Mouse (Mus musculus) skeletal muscle tissue, postnatal 0 days (tissue): ENCODE measurements around the gene Hist2h2ab. TPM values are rescaled to one million over a fixed set of nuclear protein-coding genes. Genes with fewer than 3 reads are reported as not detected.

ENCODE experiments used
- microRNA-seq, 2 experiments: library from miRNA; unstranded; fragments of <30 nt; microRNA quantifications; one replicate each; pipeline ENCODE4; 2016
- polyA plus RNA-seq: library from polyadenylated mRNA; unstranded; fragments of >200 nt; fragmentation: Nextera tagmentation; extraction: Ambion mirVana; gene quantifications from 2 replicates; pipeline ENCODE4 v1.2.1, GENCODE M21; 2015

Hist2h2ab gene
- polyA plus RNA-seq, result 0.63 TPM in 1 of 2 replicates, not detected in the other

GRCm38 (mm10) chr3:96219661-96220130, at the start of gene Hist2h2ab, which contains the start of gene Bola1:
TSS of gene Hist2h2ab (plus strand) at chr3:96219865.
TSS of gene Bola1 (minus strand) at chr3:96219709.

GRCm38 (mm10) chr3:96172197-96173178, 47.2 kb upstream of the Hist2h2ab start, which contains the start of gene Sf3b4:
TSS of gene Sf3b4 (plus strand) at chr3:96172332.

GRCm38 (mm10) chr3:96180727-96181477, 38.8 kb upstream of the Hist2h2ab start, which contains the start of gene Sv2a:
TSS of gene Sv2a (plus strand) at chr3:96181151.

GRCm38 (mm10) chr3:96220765-96221639, 1.3 kb downstream of the Hist2h2ab start, which contains the start of the genes Hist2h2ac and Hist2h2be:
TSS of gene Hist2h2ac (minus strand) at chr3:96220880.
TSS of gene Hist2h2be (plus strand) at chr3:96221119.

GRCm38 (mm10) chr3:96238954-96239793, 19.5 kb downstream of the Hist2h2ab start, which contains the start of gene Hist2h3c2:
TSS of gene Hist2h3c2 (minus strand) at chr3:96239127.

GRCm38 (mm10) chr3:96239949-96240798, 20.5 kb downstream of the Hist2h2ab start, which contains the start of gene Hist2h2aa2:
TSS of gene Hist2h2aa2 (minus strand) at chr3:96240276.

GRCm38 (mm10) chr3:96245003-96245886, 25.6 kb downstream of the Hist2h2ab start, which contains the start of gene Hist2h2aa1:
TSS of gene Hist2h2aa1 (plus strand) at chr3:96245497.

GRCm38 (mm10) chr3:96246427-96246856, 26.8 kb downstream of the Hist2h2ab start, which contains the start of gene Hist2h3c1:
TSS of gene Hist2h3c1 (plus strand) at chr3:96246685.

GRCm38 (mm10) chr3:96262979-96263550, 43.4 kb downstream of the Hist2h2ab start, which contains the start of gene Hist2h4:
TSS of gene Hist2h4 (minus strand) at chr3:96263311.

GRCm38 (mm10) chr3:96268051-96268775, 48.5 kb downstream of the Hist2h2ab start, which contains the start of gene Hist2h3b:
TSS of gene Hist2h3b (plus strand) at chr3:96268654.

Small RNA genes within 50 kb of the gene (microRNA-seq; reads per million reads assigned to microRNA genes)
- gene Gm44492 (0 to 0.10 reads per million in 2 experiments), gene Gm47311 (0 reads per million in 2 experiments), gene Gm47313 (0 reads per million in 2 experiments)

Other genes starting within 250 kb of the Hist2h2ab start
- gene Plekho1, start 223.9 kb upstream of the Hist2h2ab start, polyA plus RNA-seq, result 77.5 and 80.0 TPM in 2 replicates
- gene Vps45, start 161.4 kb upstream of the Hist2h2ab start, polyA plus RNA-seq, result 26.6 and 29.7 TPM in 2 replicates
- 20.5 and 21.8 TPM in 2 replicates for gene Otud7b, start 115.3 kb upstream of the Hist2h2ab start, polyA plus RNA-seq
- 8.6 and 10.7 TPM in 2 replicates for gene Mtmr11, start 57.9 kb upstream of the Hist2h2ab start, polyA plus RNA-seq
- 39.7 and 47.5 TPM in 2 replicates for gene Sf3b4, start 47.5 kb upstream of the Hist2h2ab start, polyA plus RNA-seq
- gene Sv2a, start 38.7 kb upstream of the Hist2h2ab start, polyA plus RNA-seq, result 0.71 and 0.97 TPM in 2 replicates
- gene Bola1, start 156 bp upstream of the Hist2h2ab start, polyA plus RNA-seq, result 47.6 and 49.2 TPM in 2 replicates
- 2.5 and 2.6 TPM in 2 replicates for gene Hist2h2ac, start 1.0 kb downstream of the Hist2h2ab start, polyA plus RNA-seq
- gene Hist2h2be, start 1.3 kb downstream of the Hist2h2ab start, polyA plus RNA-seq, result 1.4 and 1.6 TPM in 2 replicates
- gene Hist2h3c2, start 19.3 kb downstream of the Hist2h2ab start, polyA plus RNA-seq, result 4.7 and 4.9 TPM in 2 replicates
- gene Hist2h2aa2, start 20.4 kb downstream of the Hist2h2ab start, polyA plus RNA-seq, result 149 and 171 TPM in 2 replicates
- gene Hist2h2aa1, start 25.6 kb downstream of the Hist2h2ab start, polyA plus RNA-seq, result 42.9 and 46.5 TPM in 2 replicates
- gene Hist2h3c1, start 26.8 kb downstream of the Hist2h2ab start, polyA plus RNA-seq, result 0.76 TPM in 1 of 2 replicates, not detected in the other
- 2.2 and 6.7 TPM in 2 replicates for gene Hist2h4, start 43.4 kb downstream of the Hist2h2ab start, polyA plus RNA-seq
- gene Hist2h3b, start 48.8 kb downstream of the Hist2h2ab start, polyA plus RNA-seq, result 10.9 and 17.3 TPM in 2 replicates
- 3.3 and 4.0 TPM in 2 replicates for gene Hist2h2bb, start 49.9 kb downstream of the Hist2h2ab start, polyA plus RNA-seq
- gene Fcgr1, start 74.1 kb downstream of the Hist2h2ab start, polyA plus RNA-seq, result 3.3 and 4.7 TPM in 2 replicates
- gene BC107364, start 232.4 kb downstream of the Hist2h2ab start, polyA plus RNA-seq, result 0.14 and 0.28 TPM in 2 replicates